Mouse (Mus musculus): ENCODE measurements at regions not wholly inside any gene's neighbourhood (a gene's known extent, or its start where the extent isn't known, plus 50 kb on each side); places are given as distances from the start of the nearest gene placed in this dataset.

GRCm38 (mm10) chr3:18743474-18743873 is 795.3 kb downstream of the Cypt12 start:
- TF ChIP-seq POLR2A (IDR thresholded peaks at IDR 0.05; ENCODE audit: low read depth, low read length): no peak
- no peak for TF ChIP-seq CTCF (conservative IDR thresholded peaks at IDR 0.05 in 1 of 2, IDR thresholded peaks at IDR 0.05 in 1 of 2; ENCODE audit: low read depth in 2 of 2, low read length in 2 of 2)
- no peak for TF ChIP-seq RCOR1 (conservative IDR thresholded peaks at IDR 0.05; ENCODE audit: low read depth, low read length)
- no peak for TF ChIP-seq ZNF384 (IDR thresholded peaks at IDR 0.05; ENCODE audit: low read depth, low read length)
- TF ChIP-seq NRF1 (IDR thresholded peaks at IDR 0.05; ENCODE audit: low read depth, low read length): no peak
- no peak for TF ChIP-seq USF1 (IDR thresholded peaks at IDR 0.05; ENCODE audit: low read depth, low read length)

Data from CH12.LX (cell line).